Mouse (Mus musculus) limb, embryonic 14.5 days (tissue): ENCODE measurements around the gene Prpf38b. TPM values are rescaled to one million over a fixed set of nuclear protein-coding genes. Genes with fewer than 3 reads are reported as not detected.

ENCODE experiments used
- ATAC-seq: fragments of 200-750 bp; cut with Nextera tagmentation; 2 replicates; pipeline ENCODE4 v1.8.0; 2017; ENCODE audit warnings: low read depth, moderate number of reproducible peaks, moderate TSS enrichment; ENCODE audit not compliant: low FRiP score
- DNase-seq: peaks from one replicate; pipeline ENCODE4 v3.0.0-alpha.2; 2015; ENCODE audit warnings: low spot score
- H3K27ac ChIP-seq: fragments of 300-500 bp; sonication (generic); replicated peaks from 2 replicates; pipeline ENCODE4 v1.5.1; 2014; ENCODE audit warnings: low read depth, mild to moderate bottlenecking, low read length, moderate library complexity, mixed read lengths
- H3K27me3 ChIP-seq: fragments of 300-500 bp; sonication (generic); 2 replicates; pipeline ENCODE4 v1.6.1; 2014; ENCODE audit warnings: low read length, mixed read lengths; ENCODE audit not compliant: control insufficient read depth, insufficient read depth
- H3K36me3 ChIP-seq: fragments of 300-500 bp; sonication (generic); 2 replicates; pipeline ENCODE4 v1.6.1; 2014; ENCODE audit warnings: mild to moderate bottlenecking, low read length, moderate library complexity, mixed read lengths; ENCODE audit not compliant: control insufficient read depth, insufficient read depth
- H3K4me1 ChIP-seq: fragments of 300-500 bp; sonication (generic); 2 replicates; pipeline ENCODE4 v1.6.1; 2014; ENCODE audit warnings: antibody characterized with exemption, low read length, mixed read lengths; ENCODE audit not compliant: control insufficient read depth, insufficient read depth
- H3K4me2 ChIP-seq: fragments of 300-500 bp; sonication (generic); replicated peaks from 2 replicates; pipeline ENCODE4 v1.6.1; 2014; ENCODE audit warnings: low read depth, mild to moderate bottlenecking, low read length, moderate library complexity; ENCODE audit not compliant: severe bottlenecking
- H3K4me3 ChIP-seq: fragments of 300-500 bp; sonication (generic); replicated peaks from 2 replicates; pipeline ENCODE4 v1.5.1; 2014; ENCODE audit warnings: low read length
- H3K9ac ChIP-seq: fragments of 300-500 bp; sonication (generic); 2 replicates; pipeline ENCODE4 v1.6.1; 2014; ENCODE audit warnings: mild to moderate bottlenecking, low read depth, low read length, moderate library complexity; ENCODE audit not compliant: severe bottlenecking
- H3K9me3 ChIP-seq: fragments of 300-500 bp; sonication (generic); 2 replicates; pipeline ENCODE4 v1.6.1; 2016; ENCODE audit warnings: low read length; ENCODE audit not compliant: control insufficient read depth
- POLR2A ChIP-seq: fragments of 200-500 bp; IDR thresholded peaks from 2 replicates; pipeline ENCODE4 v1.8.0; 2012; ENCODE audit warnings: inconsistent platforms, mild to moderate bottlenecking, moderate library complexity, borderline replicate concordance; ENCODE audit not compliant: insufficient read depth, insufficient read length; ENCODE audit errors: extremely low read depth
- WGBS: fragments of 180-500 bp; shearing (Covaris S2); extraction: QIAGEN DNeasy Blood & Tissue Kit; methylation state at CpG from one replicate; pipeline ENCODE4 v1.1.7; 2014; 5-methylcytosine and 5-hydroxymethylcytosine counted together
- polyA plus RNA-seq, 2 experiments: library from polyadenylated mRNA; depleted of rRNA in 1 of 2; stranded (reverse) in 1 of 2; unstranded in 1 of 2; fragments of >200 nt; fragmentation: Nextera tagmentation in 1 of 2; extraction: Ambion mirVana in 1 of 2; gene quantifications; 2 replicates each; pipeline versions ENCODE4 v1.2.1 to v1.2.3; 2012 to 2014

Gene Prpf38b
- polyA plus RNA-seq (2012; rRNA removed) = 95.1 and 110 TPM in 2 replicates
- 58.9 and 72.4 TPM in 2 replicates for polyA plus RNA-seq (2014; fragmentation: Nextera tagmentation; extraction: Ambion mirVana)

- peak; percentile 98 for DNase-seq
- H3K27me3 ChIP-seq = no peaks in the 10 kb centered on the region
- peaks cover 5% of the 10 kb centered on the region; the same call in 1 of the 2 replicates for H3K4me1 ChIP-seq
- H3K9me3 ChIP-seq = no peaks in the 10 kb centered on the region
- peaks cover 17% of the 10 kb centered on the region; the same call in 1 of the 2 replicates for H3K36me3 ChIP-seq
- TF ChIP-seq POLR2A = peak; percentile 87; the same call in 1 of the 2 replicates
- peak within 1 kb of the TSS; percentile 98 for H3K27ac ChIP-seq
- H3K9ac ChIP-seq = peak within 1 kb of the TSS; percentile 87
- H3K4me3 ChIP-seq = peak within 1 kb of the TSS; percentile 93
- H3K4me2 ChIP-seq = peak within 1 kb of the TSS; percentile 71
- peak; percentile 98 for ATAC-seq
- whole genome bisulfite sequencing = under 1% methylated on average over 50 of the region's 53 CpGs
These were observed at the start of gene Prpf38b for GRCm38 (mm10) chr3:108911548-108912413. Gene Prpf38b (minus strand): TSS chr3:108911727.

- WGBS = 66% methylated on average over 7 of the region's 7 CpGs
- Histone ChIP-seq H3K36me3 (no peaks in the 10 kb centered on the region), H3K4me3 (no peak overlapping the region), H3K9ac (no peak overlapping the region), H3K4me2 (no peak overlapping the region), H3K4me1 (peaks cover 5% of the 10 kb centered on the region; the same call in 1 of the 2 replicates), H3K27ac (no peak overlapping the region), H3K27me3 (no peaks in the 10 kb centered on the region), H3K9me3 (no peaks in the 10 kb centered on the region)
- DNase-seq = no peak
- TF ChIP-seq POLR2A = no peak
- ATAC-seq = no peak
These were observed 49.7 kb upstream of the Prpf38b start for GRCm38 (mm10) chr3:108961226-108961625.

DNA sequence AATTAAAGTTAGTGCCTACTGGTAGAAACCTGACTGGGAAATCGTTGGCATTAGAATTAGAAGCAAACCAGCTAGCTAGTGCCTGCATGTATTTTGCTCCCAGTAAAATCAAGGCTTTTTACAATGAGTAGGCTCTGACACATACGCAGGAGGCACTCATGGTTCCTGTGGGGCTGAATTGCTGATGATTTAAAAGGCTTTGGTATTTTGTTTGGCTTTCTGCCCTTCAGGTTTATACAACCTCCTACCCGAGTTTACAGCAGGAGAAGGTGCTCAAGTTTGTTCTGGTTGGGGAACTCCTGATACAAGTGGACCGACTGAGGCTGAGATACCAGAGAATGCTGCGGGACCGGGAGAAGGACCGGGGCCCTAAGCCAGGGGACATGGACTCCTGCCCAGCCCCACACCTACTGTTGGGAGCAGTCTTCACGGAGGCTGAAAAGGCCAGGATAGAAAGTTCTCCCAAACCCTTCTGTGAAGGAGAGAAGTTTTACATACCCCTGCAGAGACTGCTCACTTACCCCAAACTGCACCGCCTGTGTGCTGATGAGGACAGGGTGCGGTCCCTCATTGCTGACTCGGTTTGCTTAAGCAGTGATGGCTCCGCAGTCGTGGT is 48.3 kb upstream of the Prpf38b start:
- H3K4me1 ChIP-seq = peaks cover 5% of the 10 kb centered on the region; the same call in 1 of the 2 replicates
- no peak overlapping the region for H3K4me3 ChIP-seq
- no peaks in the 10 kb centered on the region for H3K9me3 ChIP-seq
- DNase-seq (no peak), ATAC-seq (no peak)
- no peak overlapping the region for H3K9ac ChIP-seq
- H3K36me3 ChIP-seq = no peaks in the 10 kb centered on the region
- no peak overlapping the region for H3K27ac ChIP-seq
- no peaks in the 10 kb centered on the region for H3K27me3 ChIP-seq
- 62% methylated on average over 13 of the region's 13 CpGs for WGBS
- H3K4me2 ChIP-seq = no peak overlapping the region
- no peak for TF ChIP-seq POLR2A

DNA sequence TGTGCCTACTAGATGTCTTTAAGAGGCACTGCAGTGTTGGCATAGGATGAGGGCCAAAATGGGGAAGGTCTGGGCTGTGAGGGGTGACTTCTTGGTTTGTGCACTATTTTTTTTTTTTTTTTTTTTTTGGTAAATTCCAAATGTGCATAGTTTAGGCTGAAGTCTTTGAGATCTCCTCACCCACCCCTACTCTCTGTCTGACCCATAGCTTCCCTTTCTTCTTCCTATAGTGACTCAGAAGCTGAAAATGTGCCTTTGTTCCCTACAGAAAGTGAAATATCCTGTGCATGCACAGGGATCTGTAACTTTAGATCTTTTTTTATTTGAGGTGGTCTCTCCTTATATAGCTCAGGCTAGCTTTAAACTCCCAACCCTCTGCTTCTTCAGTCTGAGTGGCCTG is 46.4 kb upstream of the Prpf38b start:
- Histone ChIP-seq H3K4me1 (peaks cover 5% of the 10 kb centered on the region; the same call in 1 of the 2 replicates), H3K4me2 (no peak overlapping the region), H3K36me3 (no peaks in the 10 kb centered on the region), H3K27me3 (no peaks in the 10 kb centered on the region), H3K4me3 (no peak overlapping the region), H3K27ac (no peak overlapping the region), H3K9ac (no peak overlapping the region), H3K9me3 (no peaks in the 10 kb centered on the region)
- DNase-seq = no peak
- no peak for ATAC-seq
- no peak for TF ChIP-seq POLR2A

DNA sequence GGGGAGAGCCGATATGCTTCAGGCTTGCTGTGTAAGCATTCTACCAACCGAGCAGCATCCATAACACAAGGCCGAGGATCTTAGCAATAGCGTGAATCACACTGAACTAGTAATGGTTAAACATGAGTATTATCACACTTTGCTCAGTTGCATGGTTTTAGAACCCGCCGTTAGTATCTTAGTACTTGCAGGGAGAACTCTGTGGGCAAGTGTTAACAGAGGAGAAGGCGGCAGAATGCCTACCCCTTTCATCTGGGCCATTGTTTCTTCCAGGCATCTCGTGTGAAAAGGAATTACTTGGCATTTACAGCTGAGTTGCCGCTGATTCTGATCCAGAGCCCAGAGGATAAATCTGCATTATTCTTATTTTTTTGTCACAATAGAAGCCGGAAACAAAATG is 29.5 kb upstream of the Prpf38b start:
- Histone ChIP-seq H3K9ac (no peak overlapping the region), H3K4me2 (no peak overlapping the region)

More for the DNA sequence above, 29.5 kb upstream of the Prpf38b start:
- Histone ChIP-seq H3K4me1 (no peaks in the 10 kb centered on the region), H3K9me3 (no peaks in the 10 kb centered on the region), H3K27ac (no peak overlapping the region), H3K27me3 (no peaks in the 10 kb centered on the region), H3K36me3 (no peaks in the 10 kb centered on the region), H3K4me3 (no peak overlapping the region)
- ATAC-seq (no peak), DNase-seq (no peak)
- no peak for TF ChIP-seq POLR2A
- 88% methylated on average over 10 of the region's 10 CpGs for WGBS
